Mouse (Mus musculus) midbrain, postnatal 0 days (tissue): ENCODE measurements at regions not wholly inside any gene's neighbourhood (a gene's known extent, or its start where the extent isn't known, plus 50 kb on each side); places are given as distances from the start of the nearest gene placed in this dataset.
A peak's percentile ranks its signal among the peaks of the same experiment; 100 is the strongest.

Source experiments
- ATAC-seq: fragments of 200-750 bp; cut with Nextera tagmentation; 2 replicates; pipeline ENCODE4 v1.8.0; 2017; ENCODE audit warnings: moderate number of reproducible peaks, mild to moderate bottlenecking, moderate TSS enrichment, moderate library complexity; ENCODE audit not compliant: low FRiP score
- DNase-seq: peaks from one replicate; pipeline ENCODE4 v3.0.0-alpha.2; 2015; ENCODE audit warnings: low spot score
- H3K27ac ChIP-seq: fragments of 300-500 bp; sonication (generic); 2 replicates; pipeline ENCODE4 v1.5.1; 2014; ENCODE audit warnings: low read depth, mild to moderate bottlenecking, low read length, mixed read lengths
- H3K27me3 ChIP-seq: fragments of 300-500 bp; sonication (generic); 2 replicates; pipeline ENCODE4 v1.6.1; 2014; ENCODE audit warnings: low read length, control low read depth, mixed read lengths; ENCODE audit not compliant: insufficient read depth
- H3K36me3 ChIP-seq: fragments of 300-500 bp; sonication (generic); 2 replicates; pipeline ENCODE4 v1.6.1; 2014; ENCODE audit warnings: low read length, control low read depth, mixed read lengths; ENCODE audit not compliant: insufficient read depth
- H3K4me1 ChIP-seq: fragments of 300-500 bp; sonication (generic); 2 replicates; pipeline ENCODE4 v1.6.1; 2014; ENCODE audit warnings: mild to moderate bottlenecking, control low read depth, antibody characterized with exemption, low read length, mixed read lengths; ENCODE audit not compliant: insufficient read depth
- H3K4me2 ChIP-seq: fragments of 300-500 bp; sonication (generic); 2 replicates; pipeline ENCODE4 v1.6.1; 2014; ENCODE audit warnings: low read depth, mild to moderate bottlenecking, low read length, mixed read lengths; ENCODE audit not compliant: poor library complexity, severe bottlenecking
- H3K4me3 ChIP-seq: fragments of 300-500 bp; sonication (generic); 2 replicates; pipeline ENCODE4 v1.5.1; 2014; ENCODE audit warnings: low read depth, mild to moderate bottlenecking, low read length, moderate library complexity
- H3K9ac ChIP-seq: fragments of 300-500 bp; sonication (generic); replicated peaks from 2 replicates; pipeline ENCODE4 v1.6.1; 2014; ENCODE audit warnings: mild to moderate bottlenecking, low read length, moderate library complexity, mixed read lengths; ENCODE audit not compliant: poor library complexity, severe bottlenecking
- H3K9me3 ChIP-seq: fragments of 300-500 bp; sonication (generic); 2 replicates; pipeline ENCODE4 v1.6.1; 2016; ENCODE audit warnings: low read length, control low read depth
- CTCF ChIP-seq: IDR thresholded peaks from 2 replicates; pipeline ENCODE4 v1.5.1; 2016; ENCODE audit warnings: antibody characterized with exemption, mild to moderate bottlenecking
- WGBS: fragments of 180-500 bp; shearing (Covaris S2); extraction: QIAGEN DNeasy Blood & Tissue Kit; methylation state at CpG from one replicate; pipeline ENCODE4 v1.1.7; 2014; 5-methylcytosine and 5-hydroxymethylcytosine counted together

DNA sequence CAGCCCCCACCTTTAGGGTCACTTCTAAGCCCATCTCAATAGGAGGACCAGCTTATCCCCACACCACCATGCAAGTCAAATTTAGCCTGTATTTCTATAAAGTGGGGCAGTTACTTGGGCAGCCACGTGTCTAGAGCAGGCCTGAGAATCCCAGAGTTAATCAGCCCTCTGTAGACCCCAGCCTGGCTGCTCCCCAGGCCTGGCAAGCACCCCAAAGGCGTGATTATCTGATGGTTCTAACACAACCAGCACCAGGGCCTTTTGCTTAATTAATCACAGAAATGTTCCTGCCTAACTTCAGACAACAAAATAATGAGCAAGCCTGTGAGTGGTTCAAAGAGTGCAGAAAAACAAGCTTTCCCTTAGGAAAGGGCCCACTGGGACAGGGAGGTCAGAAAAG lies 243.0 kb downstream of the Insc start:
- TF ChIP-seq CTCF, result no peak
- ATAC-seq, result no peak
- no peaks in the 10 kb centered on the region for H3K27me3 ChIP-seq

DNA sequence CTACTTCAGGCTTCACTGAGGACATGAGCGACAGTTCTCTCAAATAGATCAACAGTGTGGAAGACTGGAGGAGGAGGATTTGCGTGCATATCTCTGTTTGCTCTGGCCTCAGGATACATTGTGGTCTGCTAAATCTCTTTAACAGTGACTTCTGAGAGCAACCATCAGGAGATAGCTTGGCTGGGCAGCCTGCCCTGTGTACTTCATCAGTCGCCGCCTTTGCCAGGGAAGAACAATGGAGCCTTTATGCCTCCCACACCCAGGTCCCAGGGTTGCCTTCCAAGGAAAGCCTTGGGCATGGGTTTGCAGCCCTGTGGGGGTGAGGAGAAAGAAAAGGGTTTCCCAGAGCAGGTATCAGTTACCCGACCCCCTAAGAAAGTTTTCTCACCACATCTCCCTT lies 247.8 kb downstream of the Insc start:
- Histone ChIP-seq H3K4me3 (no peak overlapping the region), H3K27me3 (no peaks in the 10 kb centered on the region), H3K9me3 (no peaks in the 10 kb centered on the region), H3K4me2 (no peak overlapping the region), H3K4me1 (no peaks in the 10 kb centered on the region), H3K9ac (no peak overlapping the region), H3K27ac (no peak overlapping the region), H3K36me3 (no peaks in the 10 kb centered on the region)
- ATAC-seq (no peak), DNase-seq (peak; percentile 40)
- 64% methylated on average over 5 of the region's 5 CpGs for WGBS
- no peak for TF ChIP-seq CTCF

More for the DNA sequence above, 243.0 kb downstream of the Insc start:
- no peak overlapping the region for H3K4me3 ChIP-seq
- 39% methylated on average over 2 of the region's 2 CpGs for WGBS
- H3K9ac ChIP-seq, result no peak overlapping the region
- no peak overlapping the region for H3K27ac ChIP-seq
- no peak overlapping the region for H3K4me2 ChIP-seq
- no peaks in the 10 kb centered on the region for H3K4me1 ChIP-seq
- DNase-seq, result no peak
- no peaks in the 10 kb centered on the region for H3K9me3 ChIP-seq
- no peaks in the 10 kb centered on the region for H3K36me3 ChIP-seq

DNA sequence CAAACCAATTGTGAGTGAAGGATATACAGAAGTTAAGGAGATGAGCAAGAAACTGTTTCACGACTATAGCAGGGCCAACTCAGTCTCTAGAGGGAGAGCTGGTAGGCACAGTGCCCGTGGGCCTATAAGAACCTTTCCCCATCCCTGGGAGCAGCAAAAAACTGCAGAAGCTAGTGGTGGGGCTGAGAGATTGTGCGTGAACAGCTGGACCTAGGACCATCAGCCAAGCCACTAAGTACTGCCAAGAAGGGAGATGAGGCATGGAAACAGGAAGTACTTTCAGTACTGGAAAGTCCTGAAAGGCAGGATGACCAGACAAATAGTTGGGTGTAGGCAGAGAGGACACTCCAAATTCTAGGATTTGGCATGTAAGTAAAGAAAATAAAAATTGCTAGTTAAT lies 248.9 kb downstream of the Insc start:
- 87% methylated on average over 3 of the region's 3 CpGs for WGBS
- Histone ChIP-seq H3K9ac (no peak overlapping the region), H3K4me3 (no peak overlapping the region), H3K4me1 (no peaks in the 10 kb centered on the region), H3K36me3 (no peaks in the 10 kb centered on the region), H3K4me2 (no peak overlapping the region), H3K9me3 (no peaks in the 10 kb centered on the region), H3K27ac (no peak overlapping the region), H3K27me3 (no peaks in the 10 kb centered on the region)
- DNase-seq (peak; percentile 1), ATAC-seq (no peak)
- TF ChIP-seq CTCF, result no peak

DNA sequence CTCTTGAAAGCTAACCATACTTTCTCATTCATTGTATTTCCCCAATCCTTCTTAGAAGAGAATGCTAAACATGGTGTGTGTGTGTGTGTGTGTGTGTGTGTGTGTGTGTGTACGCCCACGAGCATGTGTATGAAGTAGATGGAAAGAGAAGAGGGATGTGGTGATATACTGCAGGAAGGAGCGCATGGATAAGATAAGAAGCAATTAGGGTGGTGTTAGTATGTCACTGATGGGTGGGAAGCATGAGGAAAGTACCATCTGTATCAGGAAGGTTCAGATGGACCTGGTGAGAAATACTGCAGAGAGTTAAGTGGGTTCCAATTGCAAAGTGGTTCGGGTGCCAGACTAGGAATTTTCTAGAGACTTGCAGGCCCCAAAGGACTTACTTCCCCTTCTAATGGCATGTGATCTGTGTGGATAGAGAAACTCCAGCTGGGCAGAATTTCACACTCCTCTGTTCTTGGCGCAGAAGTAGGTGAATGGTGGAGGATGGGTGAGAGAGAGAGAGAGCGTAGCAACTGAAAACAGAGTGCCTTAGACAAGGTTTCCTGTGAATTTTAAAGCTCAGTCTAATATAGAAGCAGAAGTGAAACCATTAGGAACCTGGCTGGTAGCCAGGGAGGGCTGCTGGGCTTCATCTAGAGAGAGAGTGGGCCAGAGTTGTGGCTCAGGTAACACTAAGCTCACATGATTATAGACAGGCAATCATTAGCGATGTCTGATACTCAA lies 257.5 kb downstream of the Insc start:
- Histone ChIP-seq H3K9me3 (no peaks in the 10 kb centered on the region), H3K27ac (no peak overlapping the region), H3K4me2 (no peak overlapping the region), H3K36me3 (no peaks in the 10 kb centered on the region), H3K27me3 (no peaks in the 10 kb centered on the region), H3K9ac (no peak overlapping the region), H3K4me1 (no peaks in the 10 kb centered on the region), H3K4me3 (no peak overlapping the region)
- ATAC-seq, result no peak
- peak; percentile 53 for DNase-seq
- TF ChIP-seq CTCF, result no peak
- 87% methylated on average over 7 of the region's 7 CpGs for WGBS

DNA sequence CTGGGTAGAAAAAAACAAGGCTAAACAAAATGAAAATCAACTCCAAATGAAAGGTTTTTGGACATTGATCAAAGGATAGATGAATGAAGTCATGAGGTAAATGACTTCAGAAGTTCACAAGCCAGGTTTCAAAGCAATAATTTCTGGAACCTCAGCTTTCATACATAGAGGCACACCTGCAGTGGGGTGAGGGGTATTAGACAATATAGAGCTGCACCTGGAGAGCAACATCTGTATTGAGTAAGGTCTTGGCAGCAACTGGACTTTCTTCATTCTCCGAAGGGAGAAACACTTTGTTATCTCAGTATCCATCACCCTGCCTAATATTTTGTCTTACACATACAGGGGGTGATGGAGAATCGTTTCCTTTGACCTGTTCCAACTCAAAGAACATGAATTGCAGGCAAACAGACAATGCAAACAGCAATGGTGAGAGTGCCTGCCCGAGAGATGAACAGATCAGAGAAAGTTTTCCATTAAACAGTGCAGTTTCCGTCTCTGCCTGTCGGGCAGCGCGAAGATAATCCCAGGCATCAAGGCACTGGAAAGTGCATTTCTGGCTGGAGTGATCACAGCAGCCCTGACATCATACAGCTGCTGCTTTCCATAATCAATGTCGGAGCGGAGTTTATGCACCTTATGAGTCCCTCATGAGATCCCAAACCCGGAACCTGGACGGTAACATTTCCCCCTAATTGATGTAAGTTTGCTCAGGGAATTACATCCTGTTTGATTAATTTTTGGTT lies 270.9 kb downstream of the Insc start:
- Histone ChIP-seq H3K9me3 (no peaks in the 10 kb centered on the region), H3K27me3 (no peaks in the 10 kb centered on the region), H3K4me3 (no peak overlapping the region), H3K36me3 (no peaks in the 10 kb centered on the region), H3K4me1 (no peaks in the 10 kb centered on the region), H3K4me2 (no peak overlapping the region), H3K27ac (no peak overlapping the region), H3K9ac (no peak overlapping the region)
- 62% methylated on average over 11 of the region's 11 CpGs for WGBS
- TF ChIP-seq CTCF, result no peak
- no peak for DNase-seq
- ATAC-seq, result no peak

DNA sequence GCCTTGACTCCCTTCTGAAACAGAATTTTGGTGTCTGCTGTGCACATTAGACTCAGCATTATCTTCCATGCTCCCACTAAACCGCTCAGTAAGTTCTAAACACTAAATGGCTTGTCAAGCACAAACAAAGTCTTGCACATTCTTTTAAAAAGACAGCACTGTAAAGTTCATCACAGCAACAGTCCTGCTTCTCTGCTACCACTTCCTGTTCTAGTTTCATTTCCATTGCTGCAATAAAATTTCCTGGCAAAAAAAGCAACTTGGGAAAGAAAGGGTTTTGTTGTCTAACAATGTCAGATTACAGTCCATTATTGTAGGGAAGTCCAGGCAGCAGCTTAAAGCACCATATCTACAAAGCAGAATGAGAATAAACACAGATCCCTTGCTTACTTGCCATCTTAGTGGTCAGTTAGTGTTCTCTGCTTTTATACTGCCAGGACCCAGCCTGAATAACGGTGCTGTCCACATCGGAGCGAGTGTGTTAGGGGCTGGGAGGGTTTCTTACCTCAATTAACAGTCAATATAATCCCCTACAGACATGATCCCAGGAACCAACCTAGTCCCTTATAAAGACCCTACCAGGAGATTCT lies 276.0 kb downstream of the Insc start:
- Histone ChIP-seq H3K27me3 (no peaks in the 10 kb centered on the region), H3K4me2 (no peak overlapping the region), H3K4me3 (no peak overlapping the region), H3K9me3 (no peaks in the 10 kb centered on the region), H3K9ac (no peak overlapping the region), H3K36me3 (no peaks in the 10 kb centered on the region), H3K4me1 (no peaks in the 10 kb centered on the region), H3K27ac (no peak overlapping the region)
- WGBS, result 78% methylated on average over 4 of the region's 4 CpGs
- no peak for ATAC-seq
- no peak for TF ChIP-seq CTCF
- DNase-seq, result no peak
